Mouse (Mus musculus) heart, embryonic 10.5 days (tissue): ENCODE results near the gene Abhd17b. TPM values are rescaled to one million over a fixed set of nuclear protein-coding genes. Genes with fewer than 3 reads are reported as not detected.
"Not testable (repeated sequence)": the region's sequence is repeated elsewhere in the genome, so short reads cannot be mapped to it uniquely, and the experiment has no call there.

Experiments
- DNase-seq: peaks from one replicate; pipeline ENCODE4 v3.0.0-alpha.2; 2017; ENCODE audit warnings: low spot score
- H3K27ac ChIP-seq: fragments of 300-500 bp; sonication (generic); 2 replicates; pipeline ENCODE4 v1.5.1; 2016; ENCODE audit warnings: mild to moderate bottlenecking
- H3K27me3 ChIP-seq: fragments of 300-500 bp; sonication (generic); 2 replicates; pipeline ENCODE4 v1.6.1; 2016; ENCODE audit warnings: mild to moderate bottlenecking; ENCODE audit not compliant: poor library complexity, insufficient read depth, severe bottlenecking
- H3K36me3 ChIP-seq: fragments of 300-500 bp; sonication (generic); 2 replicates; pipeline ENCODE4 v1.6.1; 2016; ENCODE audit warnings: mild to moderate bottlenecking, moderate library complexity
- H3K4me1 ChIP-seq: fragments of 300-500 bp; sonication (generic); 2 replicates; pipeline ENCODE4 v1.6.1; 2016; ENCODE audit warnings: mild to moderate bottlenecking
- H3K4me3 ChIP-seq: fragments of 300-500 bp; sonication (generic); 2 replicates; pipeline ENCODE4 v1.5.1; 2016; ENCODE audit warnings: mild to moderate bottlenecking, moderate library complexity
- H3K9me3 ChIP-seq: fragments of 300-500 bp; sonication (generic); 2 replicates; pipeline ENCODE4 v1.6.1; 2016; ENCODE audit warnings: mild to moderate bottlenecking, moderate library complexity
- WGBS: fragments of 180-500 bp; shearing (Covaris S2); methylation state at CpG from one replicate; pipeline ENCODE4 v1.1.7; 2016; 5-methylcytosine and 5-hydroxymethylcytosine counted together
- polyA plus RNA-seq: library from polyadenylated mRNA; unstranded; fragments of >200 nt; fragmentation: Nextera tagmentation; extraction: Ambion mirVana; gene quantifications from 2 replicates; pipeline ENCODE4 v1.2.1, GENCODE M21; 2016

Abhd17b gene
- polyA plus RNA-seq, 1 experiment from 2014 or later: 20.7 TPM

DNA sequence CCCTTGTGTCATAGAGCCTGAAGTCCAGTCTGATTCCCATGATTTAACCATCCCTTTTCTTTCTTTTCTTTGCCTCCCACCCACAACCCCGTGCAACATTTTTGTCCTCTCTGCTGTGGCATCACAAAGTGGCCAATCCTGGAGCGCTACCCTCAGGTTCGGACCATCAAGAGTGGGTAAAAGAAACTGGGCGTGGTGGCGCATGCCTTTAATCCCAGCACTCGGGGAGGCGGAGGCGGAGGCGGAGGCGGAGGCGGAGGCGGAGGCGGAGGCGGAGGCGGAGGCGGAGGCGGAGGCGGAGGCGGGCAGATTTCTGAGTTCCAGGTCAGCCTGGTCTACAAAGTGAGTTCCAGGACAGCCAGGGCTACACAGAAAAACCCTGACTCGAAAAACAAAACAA is 70.3 kb downstream of the Abhd17b start:
- 96% methylated on average over 20 of the region's 20 CpGs for WGBS
- not testable (repeated sequence) for H3K4me1 ChIP-seq, H3K27ac ChIP-seq, H3K27me3 ChIP-seq, H3K36me3 ChIP-seq, DNase-seq, H3K9me3 ChIP-seq, H3K4me3 ChIP-seq

DNA sequence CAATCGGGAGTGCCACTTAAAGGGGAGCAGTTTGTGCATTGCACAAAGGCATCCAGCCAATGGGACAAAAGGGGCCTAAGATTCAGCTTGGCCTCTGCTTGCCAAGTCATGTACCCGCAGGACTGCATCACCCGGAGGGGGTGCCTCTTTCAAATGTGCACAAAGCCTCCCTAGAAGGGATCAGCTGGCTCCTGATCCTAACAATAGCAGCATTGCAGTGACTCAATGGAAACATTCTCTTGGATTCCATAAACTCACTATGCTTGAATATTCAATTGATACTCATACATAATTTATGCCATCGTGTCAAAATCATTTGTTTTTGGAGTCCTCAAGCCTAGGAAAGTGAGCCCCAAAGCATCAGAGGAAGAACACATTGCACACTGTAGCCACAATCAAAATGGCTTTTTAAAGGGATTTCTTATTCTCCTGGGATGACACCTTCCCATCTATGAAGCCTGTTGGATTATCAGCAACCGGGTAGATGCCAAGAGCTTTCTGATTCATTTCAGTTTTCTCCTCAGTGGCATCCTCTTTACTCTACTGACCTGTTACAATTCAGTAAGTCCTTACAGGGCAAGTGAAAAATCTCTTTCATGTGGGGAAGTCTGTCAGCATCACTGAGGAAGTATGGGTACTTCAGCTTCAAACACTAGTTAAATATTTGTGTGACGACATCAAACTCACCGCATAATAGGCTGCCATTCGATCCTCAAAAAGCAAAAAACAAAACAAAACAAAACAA is 71.1 kb downstream of the Abhd17b start:
- peaks cover 3% of the 10 kb centered on the region; the same call in 1 of the 2 replicates for H3K9me3 ChIP-seq
- H3K4me3 ChIP-seq: no peak overlapping the region
- no peaks in the 10 kb centered on the region for H3K36me3 ChIP-seq
- no peak overlapping the region for H3K27ac ChIP-seq
- WGBS: 86% methylated on average over 8 of the region's 8 CpGs
- no peaks in the 10 kb centered on the region for H3K27me3 ChIP-seq
- H3K4me1 ChIP-seq: no peaks in the 10 kb centered on the region
- DNase-seq: no peak

DNA sequence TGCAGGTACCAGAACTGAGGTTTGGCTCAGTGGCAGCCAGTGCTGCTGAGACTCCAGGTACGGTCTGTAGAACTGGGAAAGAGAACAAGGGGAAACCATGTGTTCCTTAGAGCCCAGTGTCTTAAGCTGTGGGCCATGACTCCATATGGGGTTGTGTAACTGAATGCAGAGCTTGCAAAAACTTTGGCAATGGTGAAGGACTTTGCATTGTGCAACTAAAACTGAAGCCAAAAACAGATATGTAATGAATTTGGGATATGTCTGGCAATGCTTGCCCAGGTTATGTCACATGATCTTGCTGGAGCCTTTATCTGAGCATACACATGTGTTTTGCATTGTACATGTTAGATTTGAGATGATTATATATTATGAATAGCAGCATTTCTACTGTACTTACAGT is 72.2 kb downstream of the Abhd17b start:
- no peak overlapping the region for H3K27ac ChIP-seq
- WGBS: 84% methylated on average over 1 of the region's 1 CpGs
- no peaks in the 10 kb centered on the region for H3K4me1 ChIP-seq
- H3K27me3 ChIP-seq: no peaks in the 10 kb centered on the region
- H3K4me3 ChIP-seq: no peak overlapping the region
- H3K9me3 ChIP-seq: peaks cover 3% of the 10 kb centered on the region; the same call in 1 of the 2 replicates
- no peaks in the 10 kb centered on the region for H3K36me3 ChIP-seq
- no peak for DNase-seq

DNA sequence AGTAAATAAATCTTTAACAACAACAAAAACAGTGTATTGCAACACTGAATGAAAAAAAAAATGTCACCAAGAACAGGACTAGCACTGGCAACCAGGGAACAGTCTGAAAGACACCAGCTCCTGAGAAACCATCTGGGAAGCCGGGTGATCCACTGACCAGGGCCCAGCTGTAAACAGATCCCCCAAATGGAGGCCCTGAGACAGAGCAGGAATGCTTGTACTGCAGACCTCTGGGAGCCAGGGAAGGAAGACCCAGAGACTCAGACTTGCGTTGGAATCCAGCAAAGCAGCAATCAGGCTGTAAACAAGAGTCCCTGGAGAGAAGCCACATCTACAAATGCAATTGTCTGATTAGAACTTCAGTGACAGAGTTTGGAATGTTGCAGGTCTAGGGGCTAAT is 74.1 kb downstream of the Abhd17b start:
- H3K27me3 ChIP-seq: no peaks in the 10 kb centered on the region
- no peak for DNase-seq
- H3K9me3 ChIP-seq: peaks cover 3% of the 10 kb centered on the region; the same call in 1 of the 2 replicates
- peaks cover 4% of the 10 kb centered on the region; the same call in 1 of the 2 replicates for H3K4me1 ChIP-seq
- no peaks in the 10 kb centered on the region for H3K36me3 ChIP-seq
- no peak overlapping the region for H3K4me3 ChIP-seq
- 27% methylated on average over 2 of the region's 2 CpGs for WGBS
- H3K27ac ChIP-seq: no peak overlapping the region

DNA sequence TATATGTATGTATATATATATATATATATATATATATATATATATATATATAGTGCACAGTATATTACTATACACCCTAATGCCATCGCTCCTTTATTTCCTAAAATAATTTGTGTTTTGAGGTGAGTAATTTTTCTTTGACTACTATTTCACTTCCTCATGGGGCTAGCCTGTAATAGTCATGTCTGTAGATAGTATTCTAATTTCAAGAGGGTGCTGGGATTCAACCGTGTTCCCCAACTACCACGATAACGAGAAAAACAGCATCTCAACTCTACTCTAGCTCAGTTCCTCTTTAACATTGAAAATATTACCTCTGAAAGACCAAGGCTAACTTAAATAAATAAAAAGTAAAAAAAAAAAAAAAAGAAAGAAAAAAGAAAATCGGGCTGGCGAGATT is 75.4 kb downstream of the Abhd17b start:
- 93% methylated on average over 6 of the region's 6 CpGs for WGBS
- no peak for DNase-seq
- Histone ChIP-seq H3K9me3 (no peaks in the 10 kb centered on the region), H3K36me3 (no peaks in the 10 kb centered on the region), H3K27me3 (no peaks in the 10 kb centered on the region), H3K4me3 (no peak overlapping the region), H3K4me1 (peaks cover 6% of the 10 kb centered on the region; the same call in 1 of the 2 replicates), H3K27ac (no peak overlapping the region)

DNA sequence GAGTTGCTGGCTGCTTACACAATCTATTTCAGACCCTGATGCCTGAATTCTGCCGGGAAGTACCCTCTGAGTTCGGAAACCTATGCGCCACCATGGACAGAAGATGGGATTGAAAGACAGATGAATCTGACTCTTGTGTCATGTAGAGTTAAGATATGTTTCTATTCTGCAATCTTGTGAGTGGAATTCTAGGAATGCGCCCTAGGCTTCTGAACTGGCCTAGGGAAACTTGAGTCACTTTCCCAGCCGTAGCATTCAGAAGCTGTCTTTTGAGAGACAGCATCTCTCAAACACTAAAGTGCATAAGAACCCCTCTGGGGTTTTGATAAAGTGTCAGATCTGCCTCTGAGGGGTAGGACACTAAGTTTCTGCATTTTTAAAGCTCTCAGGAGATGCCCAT is 78.9 kb downstream of the Abhd17b start:
- Histone ChIP-seq H3K27me3 (no peaks in the 10 kb centered on the region), H3K36me3 (no peaks in the 10 kb centered on the region), H3K27ac (no peak overlapping the region), H3K9me3 (no peaks in the 10 kb centered on the region), H3K4me1 (peaks cover 6% of the 10 kb centered on the region; the same call in 1 of the 2 replicates), H3K4me3 (no peak overlapping the region)
- DNase-seq: no peak
- 64% methylated on average over 5 of the region's 5 CpGs for WGBS

DNA sequence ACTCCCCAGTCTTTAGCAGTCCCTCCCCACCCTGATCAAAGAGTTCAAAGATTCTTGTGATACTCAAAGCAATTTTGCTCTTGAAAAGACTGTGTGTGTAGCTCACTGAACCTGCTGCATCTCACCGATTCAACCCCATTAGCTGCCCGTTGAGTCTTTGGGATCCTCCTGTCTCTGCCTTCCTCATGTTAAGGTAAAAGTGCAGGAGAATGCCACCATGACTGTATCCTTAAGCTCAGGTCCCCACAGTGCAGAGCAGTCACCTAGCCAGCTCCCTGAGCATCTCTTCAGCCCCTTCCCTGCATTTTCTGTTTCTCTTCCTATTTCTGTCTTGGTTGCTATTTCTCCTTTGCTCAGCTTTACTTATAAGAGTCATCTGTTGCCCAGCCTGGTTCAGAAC is 80.2 kb downstream of the Abhd17b start:
- H3K4me1 ChIP-seq: peaks cover 6% of the 10 kb centered on the region; the same call in 1 of the 2 replicates
- no peak for DNase-seq
- no peaks in the 10 kb centered on the region for H3K36me3 ChIP-seq
- no peak overlapping the region for H3K27ac ChIP-seq
- H3K9me3 ChIP-seq: no peaks in the 10 kb centered on the region
- 84% methylated on average over 2 of the region's 2 CpGs for WGBS
- H3K27me3 ChIP-seq: no peaks in the 10 kb centered on the region
- no peak overlapping the region for H3K4me3 ChIP-seq

DNA sequence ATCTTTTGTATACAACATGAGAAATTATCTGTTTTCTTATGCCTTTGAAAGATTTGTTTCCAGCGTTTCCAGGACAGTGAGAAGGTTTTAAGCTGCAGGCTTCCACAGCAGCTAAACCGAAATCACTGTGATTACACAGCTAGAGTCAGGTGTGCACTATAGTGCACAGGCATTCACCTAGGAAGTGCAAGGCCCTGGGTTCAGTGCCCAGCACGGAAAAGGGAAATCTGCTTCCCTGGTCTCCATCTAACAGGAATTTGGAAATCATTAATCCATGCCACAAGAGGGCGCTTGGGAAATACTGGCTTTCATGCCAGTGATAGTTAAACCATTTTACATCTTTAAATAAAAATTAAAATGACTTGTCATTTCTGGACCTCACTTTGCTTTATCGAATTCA is 81.1 kb downstream of the Abhd17b start:
- no peak overlapping the region for H3K4me3 ChIP-seq
- H3K36me3 ChIP-seq: no peaks in the 10 kb centered on the region
- WGBS: 33% methylated on average over 5 of the region's 5 CpGs
- no peaks in the 10 kb centered on the region for H3K27me3 ChIP-seq
- no peak for DNase-seq
- H3K4me1 ChIP-seq: peaks cover 6% of the 10 kb centered on the region; the same call in 1 of the 2 replicates
- H3K27ac ChIP-seq: no peak overlapping the region
- H3K9me3 ChIP-seq: no peaks in the 10 kb centered on the region

Other genes with a start within 250 kb of the Abhd17b start
- 0.16 TPM in 1 of 2 replicates, not detected in the other for gene Gda, start 179.7 kb upstream of the Abhd17b start, polyA plus RNA-seq
- 47.3 and 54.2 TPM in 2 replicates for gene 1110059E24Rik, start 209 bp upstream of the Abhd17b start, polyA plus RNA-seq
- gene Cemip2, start 125.2 kb downstream of the Abhd17b start, polyA plus RNA-seq: 63.1 and 110 TPM in 2 replicates